16 mouse cellular contexts compared by ENCODE assay signal in the genomic region with DNA sequence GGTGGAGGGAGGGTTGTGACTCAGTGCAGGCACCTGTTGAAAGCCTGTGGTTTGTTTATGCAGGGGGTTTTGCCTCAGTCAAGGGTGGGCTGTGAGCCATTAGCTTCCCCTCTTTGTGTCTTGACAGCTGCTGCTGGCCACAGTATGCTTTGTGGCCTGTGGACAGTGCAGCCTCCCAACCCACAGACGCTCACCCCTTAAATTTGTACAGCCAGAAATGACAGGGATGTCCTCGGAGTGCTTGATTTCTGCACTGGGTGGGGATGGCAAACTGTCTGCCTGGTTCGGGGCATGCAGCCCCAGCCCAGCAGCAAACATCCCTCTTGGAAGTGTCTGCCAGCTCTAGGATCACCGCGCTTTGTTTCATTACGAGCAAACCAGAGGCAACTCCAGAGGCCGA. TPM values are rescaled to one million over a fixed set of nuclear protein-coding genes. Genes with fewer than 3 reads are reported as not detected.
DNase-seq lines count a peak whose midpoint lies in the region; ATAC-seq and TF ChIP-seq lines count a peak whose summit lies in the region.
"Not testable (repeated sequence)": the region's sequence is repeated elsewhere in the genome, so short reads cannot be mapped to it uniquely, and the experiment has no call there.
"Had no signal": no experiment of that assay in that cellular context is flagged by ENCODE, and none has a peak within 500 bp of the region (broad histone marks: within the 10 kb centered on the region; RNA-seq: fewer than 3 reads in every experiment).

A gene (plus strand): TSS at position 200 of the 400 bp plus-strand sequence.

- not testable (repeated sequence) for DNase-seq in embryonic facial prominence, embryonic 14.5 days (ENCODE audit: low spot score); lung, embryonic 14.5 days; midbrain, postnatal 0 days (ENCODE audit: low spot score)

- not testable (repeated sequence) for H3K9ac ChIP-seq in ES-Bruce4 (ENCODE audit: low read depth, poor library complexity, severe bottlenecking); embryonic facial prominence, embryonic 14.5 days (ENCODE audit: low read depth, low read length); forebrain, embryonic 13.5 days; hindbrain, embryonic 13.5 days; lung, embryonic 14.5 days; midbrain, embryonic 13.5 days (replicated peaks); midbrain, postnatal 0 days (replicated peaks; ENCODE audit: low read length, poor library complexity, severe bottlenecking); neural tube, embryonic 15.5 days (replicated peaks)

- H3K4me2 ChIP-seq in embryonic facial prominence, embryonic 14.5 days (ENCODE audit: low read depth, low read length); forebrain, embryonic 13.5 days; hindbrain, embryonic 13.5 days; lung, embryonic 14.5 days; midbrain, embryonic 13.5 days (replicated peaks); midbrain, postnatal 0 days (ENCODE audit: low read depth, low read length, poor library complexity, severe bottlenecking); neural tube, embryonic 15.5 days: not testable (repeated sequence)

- WGBS in embryonic facial prominence, embryonic 14.5 days: no CpG with 5 or more reads among the region's 7 CpGs
- no CpG with 5 or more reads among the region's 7 CpGs for WGBS in forebrain, embryonic 13.5 days
- WGBS in hindbrain, embryonic 13.5 days: no CpG with 5 or more reads among the region's 7 CpGs
- no CpG with 5 or more reads among the region's 7 CpGs for WGBS in lung, embryonic 14.5 days
- no CpG with 5 or more reads among the region's 7 CpGs for WGBS in midbrain, embryonic 13.5 days
- WGBS in midbrain, postnatal 0 days: no CpG with 5 or more reads among the region's 7 CpGs
- no CpG with 5 or more reads among the region's 7 CpGs for WGBS in neural tube, embryonic 15.5 days

- ATAC-seq in embryonic facial prominence, embryonic 14.5 days (ENCODE audit: low read depth): peak; percentile 60; the same call in 1 of the 2 replicates
- peak; percentile 41; the same call in 1 of the 2 replicates for ATAC-seq in forebrain, embryonic 13.5 days
- peak; percentile 71 for ATAC-seq in hindbrain, embryonic 13.5 days (ENCODE audit: low FRiP score)
- peak; percentile 76 for ATAC-seq in lung, embryonic 14.5 days (ENCODE audit: insufficient read depth)
- peak; percentile 58 for ATAC-seq in midbrain, embryonic 13.5 days
- peak; percentile 49 for ATAC-seq in midbrain, postnatal 0 days (ENCODE audit: low FRiP score)
- peak; percentile 41; the same call in 1 of the 2 replicates for ATAC-seq in neural tube, embryonic 15.5 days (ENCODE audit: low FRiP score)

- not testable (repeated sequence) for H3K4me3 ChIP-seq in ES-Bruce4 (ENCODE audit: low read depth, low read length); embryonic facial prominence, embryonic 14.5 days (ENCODE audit: low read depth, low read length); forebrain, embryonic 13.5 days; hindbrain, embryonic 13.5 days; lung, embryonic 14.5 days (ENCODE audit: low read depth, low read length); midbrain, embryonic 13.5 days (replicated peaks); midbrain, postnatal 0 days (ENCODE audit: low read depth, low read length); neural tube, embryonic 15.5 days (replicated peaks)

- not testable (repeated sequence) for H3K9me3 ChIP-seq in ES-Bruce4 (replicated peaks; ENCODE audit: control insufficient read depth, insufficient read depth, low read length, poor library complexity, severe bottlenecking); embryonic facial prominence, embryonic 14.5 days (ENCODE audit: control insufficient read depth, low read length); forebrain, embryonic 13.5 days (replicated peaks); hindbrain, embryonic 13.5 days; lung, embryonic 14.5 days (ENCODE audit: low read depth, low read length); midbrain, embryonic 13.5 days; midbrain, postnatal 0 days (ENCODE audit: low read length); neural tube, embryonic 15.5 days (replicated peaks)

- not testable (repeated sequence) for H3K36me3 ChIP-seq in ES-Bruce4 (ENCODE audit: control insufficient read depth, insufficient read depth, low read length, poor library complexity, severe bottlenecking); embryonic facial prominence, embryonic 14.5 days (ENCODE audit: control insufficient read depth, insufficient read depth, low read length); forebrain, embryonic 13.5 days (ENCODE audit: poor library complexity, severe bottlenecking); hindbrain, embryonic 13.5 days; lung, embryonic 14.5 days (ENCODE audit: insufficient read depth); midbrain, embryonic 13.5 days; midbrain, postnatal 0 days (ENCODE audit: insufficient read depth, low read length); neural tube, embryonic 15.5 days

- not testable (repeated sequence) for TF ChIP-seq POLR2A in ES-Bruce4 (IDR thresholded peaks at IDR 0.05; ENCODE audit: insufficient read depth, low read length)

- TF ChIP-seq EP300 in ES-Bruce4 (IDR thresholded peaks at IDR 0.05; ENCODE audit: insufficient read depth, low read depth, low read length): not testable (repeated sequence)

- TF ChIP-seq CTCF in ES-Bruce4 (IDR thresholded peaks at IDR 0.05; ENCODE audit: low read depth, low read length); lung, embryonic 14.5 days (IDR thresholded peaks at IDR 0.05; ENCODE audit: low read depth); midbrain, postnatal 0 days (IDR thresholded peaks at IDR 0.05): not testable (repeated sequence)

- not testable (repeated sequence) for H3K27me3 ChIP-seq in ES-Bruce4 (ENCODE audit: control insufficient read depth, insufficient read depth, low read length, poor library complexity, severe bottlenecking); embryonic facial prominence, embryonic 14.5 days (replicated peaks; ENCODE audit: control insufficient read depth, insufficient read depth, low read length); forebrain, embryonic 13.5 days; hindbrain, embryonic 13.5 days; lung, embryonic 14.5 days (ENCODE audit: insufficient read depth, low read length); midbrain, embryonic 13.5 days; midbrain, postnatal 0 days (ENCODE audit: insufficient read depth, low read length); neural tube, embryonic 15.5 days (replicated peaks)

- H3K27ac ChIP-seq in ES-Bruce4 (ENCODE audit: insufficient read depth, low read length); embryonic facial prominence, embryonic 14.5 days (replicated peaks; ENCODE audit: low read depth, low read length); forebrain, embryonic 13.5 days; hindbrain, embryonic 13.5 days; lung, embryonic 14.5 days (ENCODE audit: low read depth); midbrain, embryonic 13.5 days; midbrain, postnatal 0 days (ENCODE audit: low read depth, low read length); neural tube, embryonic 15.5 days (replicated peaks): not testable (repeated sequence)

- not testable (repeated sequence) for H3K4me1 ChIP-seq in ES-Bruce4 (ENCODE audit: control insufficient read depth, insufficient read depth, low read length); embryonic facial prominence, embryonic 14.5 days (ENCODE audit: control insufficient read depth, insufficient read depth, low read length); forebrain, embryonic 13.5 days; hindbrain, embryonic 13.5 days (replicated peaks); lung, embryonic 14.5 days (ENCODE audit: insufficient read depth); midbrain, embryonic 13.5 days (replicated peaks); midbrain, postnatal 0 days (ENCODE audit: insufficient read depth, low read length); neural tube, embryonic 15.5 days

RNA-seq across cellular contexts. Expression of the gene that starts here (rescaled TPM):
- polyA plus RNA-seq in ES-Bruce4 (2011; ENCODE audit: insufficient read depth, insufficient read length, low read depth, missing spikeins): 11.2 and 35.4 TPM in 2 replicates
- polyA plus RNA-seq in embryonic facial prominence, embryonic 14.5 days (2014; fragmentation: Nextera tagmentation; extraction: Ambion mirVana): 0.17 TPM in 1 of 2 replicates, not detected in the other
- polyA plus RNA-seq in forebrain, embryonic 13.5 days (2015; fragmentation: Nextera tagmentation; extraction: Ambion mirVana): 0.45 TPM in 1 of 2 replicates, not detected in the other
- 1.5 TPM in 1 of 2 replicates, not detected in the other for polyA plus RNA-seq in hindbrain, embryonic 13.5 days (2015; fragmentation: Nextera tagmentation; extraction: Ambion mirVana)
- polyA plus RNA-seq in lung, embryonic 14.5 days (2014; fragmentation: Nextera tagmentation; extraction: Ambion mirVana): 2.9 TPM in 1 of 2 replicates, not detected in the other
- not detected in 2 replicates for polyA plus RNA-seq in midbrain, embryonic 13.5 days (2015; fragmentation: Nextera tagmentation; extraction: Ambion mirVana)
- 2.2 and 5.8 TPM in 2 replicates for total RNA-seq in midbrain, postnatal 0 days (2014; rRNA removed)
- not detected in 2 replicates for polyA plus RNA-seq in midbrain, postnatal 0 days (2015; fragmentation: Nextera tagmentation; extraction: Ambion mirVana)
- not detected in 2 replicates for polyA plus RNA-seq in neural tube, embryonic 15.5 days (2015; fragmentation: Nextera tagmentation; extraction: Ambion mirVana)
- total RNA-seq: gastrocnemius, postnatal 25 days; heart, postnatal 36 days; MEL had no signal
- polyA plus RNA-seq: brain, embryonic 14.5 days; CD4-positive, CD25-positive, alpha-beta regulatory T cell, adult 4 months; erythroblast, embryonic 14.5 days; forebrain, embryonic 14.5 days; heart, postnatal 0 days had no signal

Comparison
In these comparisons a context has a peak if more than half of its experiments do, and no peak if none do; other contexts are left out.
1. Peak in ATAC-seq in embryonic facial prominence, embryonic 14.5 days; RNA of the gene not detected or under 1 TPM.
2. Peak in ATAC-seq in forebrain, embryonic 13.5 days; RNA of the gene not detected or under 1 TPM.
3. Peak in ATAC-seq in midbrain, embryonic 13.5 days; RNA of the gene not detected or under 1 TPM.
4. Peak in ATAC-seq in neural tube, embryonic 15.5 days; RNA of the gene not detected or under 1 TPM.